Mouse (Mus musculus) layer of hippocampus, adult 2 months (tissue): ENCODE measurements at regions not wholly inside any gene's neighbourhood (a gene's known extent, or its start where the extent isn't known, plus 50 kb on each side); places are given as distances from the start of the nearest gene placed in this dataset.

Source experiments
- DNase-seq, 2 experiments: peaks; one replicate each; pipeline ENCODE4 v3.0.0; 2022; ENCODE audit warnings: low spot score in 2 of 2
- H3K27ac ChIP-seq: fragments of 200-600 bp; 2 replicates; pipeline ENCODE4 v1.8.1; 2022
- H3K4me3 ChIP-seq: fragments of 200-600 bp; 2 replicates; pipeline ENCODE4 v1.8.1; 2022; ENCODE audit warnings: mild to moderate bottlenecking
- CTCF ChIP-seq: fragments of 200-600 bp; conservative IDR thresholded peaks from 2 replicates; pipeline ENCODE4 v1.8.1; 2022; ENCODE audit warnings: antibody characterized with exemption, mild to moderate bottlenecking, moderate library complexity

DNA sequence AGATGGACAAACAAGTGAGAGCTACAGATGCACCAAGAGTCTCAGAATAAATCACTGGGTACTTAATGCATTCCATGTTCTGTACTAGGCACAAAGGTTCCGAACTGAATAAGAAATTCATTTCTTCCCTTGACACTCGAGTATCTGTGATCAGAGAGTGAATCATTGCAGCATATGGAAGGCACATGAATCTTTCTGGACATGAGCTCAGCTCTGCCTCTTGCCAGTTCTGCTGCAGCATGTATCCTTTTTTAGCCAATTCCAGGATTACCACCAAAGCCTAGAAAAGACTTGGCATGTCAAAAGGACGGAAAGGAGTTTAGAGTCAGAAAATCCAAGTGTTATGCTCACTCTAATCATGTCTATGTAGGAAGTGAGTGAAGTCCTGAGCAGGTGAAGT is 567.0 kb downstream of the Fam181b start:
- Histone ChIP-seq H3K27ac (no peak overlapping the region), H3K4me3 (no peak overlapping the region)
- DNase-seq: no peak
- no peak for TF ChIP-seq CTCF

DNA sequence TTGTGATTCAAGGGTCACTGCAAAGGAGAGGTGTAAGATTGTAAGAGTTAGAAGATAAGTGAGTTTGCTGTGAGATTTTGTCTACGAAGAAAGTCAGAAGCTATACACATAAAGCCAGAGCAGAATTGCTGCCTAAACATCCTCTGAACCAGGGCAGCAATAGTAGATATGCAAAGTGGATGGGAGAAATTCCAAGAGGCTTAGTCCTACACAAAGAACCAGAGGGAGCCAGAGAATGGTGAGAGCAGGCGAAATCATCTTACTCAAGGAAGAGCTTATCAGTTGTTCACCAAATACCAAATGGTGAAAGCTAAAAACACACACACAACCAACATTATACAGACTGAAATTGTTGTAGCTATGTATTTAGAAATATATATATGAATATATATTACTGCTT is 586.1 kb downstream of the Fam181b start:
- no peak overlapping the region for H3K27ac ChIP-seq
- TF ChIP-seq CTCF: no peak
- H3K4me3 ChIP-seq: no peak overlapping the region
- no peak for DNase-seq

DNA sequence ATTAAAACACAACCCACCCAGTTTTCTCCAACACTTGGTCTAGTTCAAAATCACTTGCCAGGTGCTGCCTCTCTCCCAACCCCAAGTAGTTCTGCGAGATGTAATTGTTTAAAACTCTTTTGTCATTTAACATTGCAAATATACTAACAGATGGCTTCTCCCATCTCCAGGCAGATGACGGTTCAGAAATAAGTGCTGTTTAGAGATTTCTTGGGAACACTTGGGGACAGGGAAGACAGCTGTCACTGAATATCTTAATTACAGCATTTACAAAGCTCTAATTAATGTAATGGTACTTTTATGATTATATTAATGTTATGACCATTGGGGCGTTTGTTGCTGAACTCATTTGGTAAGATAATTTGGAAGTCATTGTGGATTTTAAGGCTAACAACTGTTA is 592.2 kb downstream of the Fam181b start:
- DNase-seq: peak; percentile 11 to 22
- TF ChIP-seq CTCF: no peak
- Histone ChIP-seq H3K4me3 (no peak overlapping the region), H3K27ac (peak overlapping the region; percentile 50)

DNA sequence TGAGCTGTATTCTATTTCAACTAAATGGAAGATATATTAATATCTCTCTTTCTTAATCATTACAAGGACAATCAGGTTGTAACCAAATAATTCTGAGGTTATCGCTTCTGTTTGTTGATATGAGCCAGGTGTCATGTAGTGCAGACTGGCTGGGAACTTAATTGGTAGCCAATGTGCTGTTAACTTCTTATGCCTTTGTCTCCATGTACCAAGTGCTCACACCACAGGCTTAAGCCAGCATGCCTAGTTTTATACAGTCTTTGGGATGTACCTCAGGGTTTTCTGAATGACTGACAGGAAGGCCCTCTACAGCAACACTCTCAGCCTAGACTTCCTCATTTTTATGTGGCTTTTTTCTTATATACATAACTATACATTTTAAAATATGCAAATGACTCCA is 592.8 kb downstream of the Fam181b start:
- Histone ChIP-seq H3K27ac (peak overlapping the region; percentile 32; the same call in 1 of the 2 replicates), H3K4me3 (no peak overlapping the region)
- TF ChIP-seq CTCF: no peak
- DNase-seq: no peak
